Mouse (Mus musculus) neural tube, embryonic 11.5 days (tissue): ENCODE results near the gene Iqsec1. TPM values are rescaled to one million over a fixed set of nuclear protein-coding genes. Genes with fewer than 3 reads are reported as not detected.

Source experiments
- ATAC-seq: fragments of 200-750 bp; cut with Nextera tagmentation; 2 replicates; pipeline ENCODE4 v1.8.0; 2017; ENCODE audit warnings: moderate number of reproducible peaks, mild to moderate bottlenecking, moderate TSS enrichment, moderate library complexity; ENCODE audit not compliant: insufficient read depth, low FRiP score, low TSS enrichment
- DNase-seq: peaks from one replicate; pipeline ENCODE4 v3.0.0-alpha.2; 2015; ENCODE audit warnings: low spot score
- H3K27ac ChIP-seq: fragments of 300-500 bp; sonication (generic); 2 replicates; pipeline ENCODE4 v1.5.1; 2014; ENCODE audit warnings: low read depth, mild to moderate bottlenecking, low read length
- H3K27me3 ChIP-seq: fragments of 300-500 bp; sonication (generic); 2 replicates; pipeline ENCODE4 v1.6.1; 2014; ENCODE audit warnings: mild to moderate bottlenecking, low read length, mixed read lengths; ENCODE audit not compliant: control insufficient read depth, insufficient read depth
- H3K36me3 ChIP-seq: fragments of 300-500 bp; sonication (generic); 2 replicates; pipeline ENCODE4 v1.6.1; 2014; ENCODE audit warnings: mild to moderate bottlenecking, low read length, moderate library complexity, mixed read lengths; ENCODE audit not compliant: control insufficient read depth, insufficient read depth
- H3K4me1 ChIP-seq: fragments of 300-500 bp; sonication (generic); 2 replicates; pipeline ENCODE4 v1.6.1; 2014; ENCODE audit warnings: low read length, mixed read lengths; ENCODE audit not compliant: control insufficient read depth, insufficient read depth
- H3K4me2 ChIP-seq: fragments of 300-500 bp; sonication (generic); 2 replicates; pipeline ENCODE4 v1.6.1; 2014; ENCODE audit warnings: low read depth, mild to moderate bottlenecking, moderate library complexity
- H3K4me3 ChIP-seq: fragments of 300-500 bp; sonication (generic); 2 replicates; pipeline ENCODE4 v1.5.1; 2014; ENCODE audit warnings: low read depth, low read length
- H3K9ac ChIP-seq: fragments of 300-500 bp; sonication (generic); 2 replicates; pipeline ENCODE4 v1.6.1; 2014; ENCODE audit warnings: mild to moderate bottlenecking, low read length
- H3K9me3 ChIP-seq: fragments of 300-500 bp; sonication (generic); 2 replicates; pipeline ENCODE4 v1.6.1; 2016; ENCODE audit warnings: low read length; ENCODE audit not compliant: control insufficient read depth
- WGBS: fragments of 180-500 bp; shearing (Covaris S2); extraction: QIAGEN DNeasy Blood & Tissue Kit; methylation state at CpG from one replicate; pipeline ENCODE4 v1.1.7; 2014; 5-methylcytosine and 5-hydroxymethylcytosine counted together
- polyA plus RNA-seq: library from polyadenylated mRNA; unstranded; fragments of >200 nt; fragmentation: Nextera tagmentation; extraction: Ambion mirVana; gene quantifications from 2 replicates; pipeline ENCODE4 v1.2.1, GENCODE M21; 2014

Gene Iqsec1
- polyA plus RNA-seq, 1 experiment from 2014 or later, result 18.6 TPM

GRCm38 (mm10) chr6:90624733-90625132 lies 363.8 kb downstream of the Iqsec1 start:
- no peaks in the 10 kb centered on the region for H3K4me1 ChIP-seq
- H3K9me3 ChIP-seq, result no peaks in the 10 kb centered on the region
- no peak overlapping the region for H3K9ac ChIP-seq
- no peak overlapping the region for H3K4me3 ChIP-seq
- H3K27me3 ChIP-seq, result no peaks in the 10 kb centered on the region
- no peaks in the 10 kb centered on the region for H3K36me3 ChIP-seq
- DNase-seq (no peak), ATAC-seq (no peak)
- 74% methylated on average over 11 of the region's 11 CpGs for WGBS
- no peak overlapping the region for H3K27ac ChIP-seq
- H3K4me2 ChIP-seq, result no peak overlapping the region

GRCm38 (mm10) chr6:90624184-90624583 lies 364.3 kb downstream of the Iqsec1 start:
- Histone ChIP-seq H3K9me3 (no peaks in the 10 kb centered on the region), H3K4me2 (no peak overlapping the region), H3K9ac (no peak overlapping the region), H3K27me3 (no peaks in the 10 kb centered on the region), H3K4me3 (no peak overlapping the region), H3K36me3 (no peaks in the 10 kb centered on the region), H3K4me1 (no peaks in the 10 kb centered on the region), H3K27ac (no peak overlapping the region)
- WGBS, result 91% methylated on average over 6 of the region's 6 CpGs
- ATAC-seq (no peak), DNase-seq (no peak)

GRCm38 (mm10) chr6:90623456-90623836 lies 365.0 kb downstream of the Iqsec1 start:
- WGBS, result 89% methylated on average over 5 of the region's 5 CpGs
- Histone ChIP-seq H3K9ac (no peak overlapping the region), H3K27me3 (no peaks in the 10 kb centered on the region), H3K4me1 (no peaks in the 10 kb centered on the region), H3K4me3 (no peak overlapping the region), H3K36me3 (no peaks in the 10 kb centered on the region), H3K4me2 (no peak overlapping the region), H3K27ac (no peak overlapping the region), H3K9me3 (no peaks in the 10 kb centered on the region)
- ATAC-seq (no peak), DNase-seq (no peak)

GRCm38 (mm10) chr6:90622758-90623455 lies 365.6 kb downstream of the Iqsec1 start:
- Histone ChIP-seq H3K27ac (no peak overlapping the region), H3K9ac (no peak overlapping the region), H3K4me2 (no peak overlapping the region), H3K36me3 (no peaks in the 10 kb centered on the region), H3K9me3 (no peaks in the 10 kb centered on the region), H3K27me3 (no peaks in the 10 kb centered on the region), H3K4me1 (no peaks in the 10 kb centered on the region), H3K4me3 (no peak overlapping the region)
- WGBS, result 55% methylated on average over 11 of the region's 11 CpGs
- no peak for DNase-seq
- ATAC-seq, result no peak

GRCm38 (mm10) chr6:90621584-90621890 lies 366.9 kb downstream of the Iqsec1 start:
- ATAC-seq (no peak), DNase-seq (no peak)
- H3K9ac ChIP-seq, result no peak overlapping the region
- H3K36me3 ChIP-seq, result no peaks in the 10 kb centered on the region
- H3K4me1 ChIP-seq, result no peaks in the 10 kb centered on the region
- no peaks in the 10 kb centered on the region for H3K9me3 ChIP-seq
- H3K4me2 ChIP-seq, result no peak overlapping the region
- no peaks in the 10 kb centered on the region for H3K27me3 ChIP-seq
- H3K4me3 ChIP-seq, result no peak overlapping the region
- no peak overlapping the region for H3K27ac ChIP-seq
- WGBS, result 78% methylated on average over 6 of the region's 6 CpGs

- ATAC-seq (no peak), DNase-seq (no peak)
- WGBS, result 53% methylated on average over 9 of the region's 9 CpGs
- H3K9me3 ChIP-seq, result no peaks in the 10 kb centered on the region
- H3K4me3 ChIP-seq, result no peak overlapping the region
- no peak overlapping the region for H3K4me2 ChIP-seq
- no peak overlapping the region for H3K9ac ChIP-seq
- H3K27ac ChIP-seq, result no peak overlapping the region
- H3K27me3 ChIP-seq, result no peaks in the 10 kb centered on the region
- no peaks in the 10 kb centered on the region for H3K36me3 ChIP-seq
- H3K4me1 ChIP-seq, result no peaks in the 10 kb centered on the region
These were observed 367.5 kb downstream of the Iqsec1 start for GRCm38 (mm10) chr6:90620791-90621583.

- H3K4me2 ChIP-seq, result no peak overlapping the region
- H3K4me3 ChIP-seq, result no peak overlapping the region
- ATAC-seq (no peak), DNase-seq (no peak)
- no peaks in the 10 kb centered on the region for H3K36me3 ChIP-seq
- WGBS, result 81% methylated on average over 5 of the region's 5 CpGs
- no peaks in the 10 kb centered on the region for H3K9me3 ChIP-seq
- no peaks in the 10 kb centered on the region for H3K27me3 ChIP-seq
- H3K27ac ChIP-seq, result no peak overlapping the region
- H3K9ac ChIP-seq, result no peak overlapping the region
- H3K4me1 ChIP-seq, result no peaks in the 10 kb centered on the region
These were observed 368.5 kb downstream of the Iqsec1 start for GRCm38 (mm10) chr6:90619936-90620335.

- WGBS, result 83% methylated on average over 19 of the region's 19 CpGs
- no peak overlapping the region for H3K4me3 ChIP-seq
- no peaks in the 10 kb centered on the region for H3K9me3 ChIP-seq
- H3K9ac ChIP-seq, result no peak overlapping the region
- H3K4me2 ChIP-seq, result no peak overlapping the region
- no peak for DNase-seq
- no peaks in the 10 kb centered on the region for H3K36me3 ChIP-seq
- no peak for ATAC-seq
- H3K27me3 ChIP-seq, result no peaks in the 10 kb centered on the region
- H3K27ac ChIP-seq, result no peak overlapping the region
- no peaks in the 10 kb centered on the region for H3K4me1 ChIP-seq
These were observed 369.5 kb downstream of the Iqsec1 start for GRCm38 (mm10) chr6:90618821-90619636.
